Mouse (Mus musculus) T-helper 1 cell (primary cell): ENCODE data around the gene Tpm3.

Source experiments
- in situ Hi-C: fragments of 300-600 bp; cut with MboI, MseI; formaldehyde crosslinking; loops from one replicate; pipeline ENCODE4 v1.15.1; 2025; ENCODE audit warnings: high pct_unique_total_duplicates

Gene Tpm3

GRCm38 (mm10) chr3:90136660-90137059 is 64.2 kb downstream of the Tpm3 start:
- in situ Hi-C loops = no loop called here

DNA sequence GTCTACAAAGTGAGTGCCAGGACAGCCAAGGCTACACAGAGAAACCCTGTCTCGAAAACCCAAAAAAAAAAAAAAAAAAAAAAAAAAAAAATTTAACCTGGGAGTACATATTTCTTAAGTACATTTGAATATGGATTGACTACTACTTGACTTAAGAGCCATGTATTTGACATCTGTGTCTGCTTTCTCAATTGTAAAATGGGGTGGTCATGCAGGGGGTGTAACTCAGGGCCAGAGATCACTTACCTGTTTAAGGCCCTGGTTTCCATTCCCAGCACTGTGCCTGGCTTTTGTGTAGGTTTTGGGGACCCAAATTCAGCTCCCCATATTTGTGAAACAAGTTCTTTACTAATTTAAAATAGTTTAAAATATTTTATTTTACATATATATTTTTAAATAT is 65.2 kb downstream of the Tpm3 start:
- in situ Hi-C loops = no loop called here

DNA sequence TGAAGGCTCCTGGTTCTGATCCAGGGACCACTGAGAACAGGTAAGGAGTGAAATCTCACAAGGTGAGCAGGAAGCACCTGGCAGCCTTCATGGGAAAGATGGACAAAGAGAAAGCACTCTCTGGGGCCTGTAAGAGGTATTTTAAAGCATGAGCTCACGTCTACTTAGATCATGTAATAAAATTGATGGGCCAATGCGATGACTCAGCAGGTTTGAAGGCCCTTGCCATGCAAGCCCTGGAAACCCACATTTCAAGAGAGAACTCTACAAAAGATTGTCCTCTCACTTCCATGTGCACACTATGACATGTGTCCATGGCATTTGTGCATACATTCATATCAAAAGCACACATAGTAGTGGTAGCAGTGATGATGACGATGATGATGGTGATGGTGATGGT is 67.5 kb downstream of the Tpm3 start:
- in situ Hi-C loops = no loop called here

- in situ Hi-C loops = no loop called here
Measured at GRCm38 (mm10) chr3:90145461-90145860, 73.0 kb downstream of the Tpm3 start.

GRCm38 (mm10) chr3:90146651-90147050 is 74.2 kb downstream of the Tpm3 start:
- in situ Hi-C loops = no loop called here
